In genomic region chr2:29643418-29643817, GRCm38 (mm10) we compare ENCODE assay signal across 9 mouse cellular contexts. TPM values are rescaled to one million over a fixed set of nuclear protein-coding genes. Genes with fewer than 3 reads are reported as not detected.
DNase-seq lines count a peak whose midpoint lies in the region; ATAC-seq and TF ChIP-seq lines count a peak whose summit lies in the region.
"Had no signal": no experiment of that assay in that cellular context is flagged by ENCODE, and none has a peak within 500 bp of the region (broad histone marks: within the 10 kb centered on the region; RNA-seq: fewer than 3 reads in every experiment).

No protein-coding gene starts in this region.

- TF ChIP-seq CTCF in liver, adult 2 months (IDR thresholded peaks at IDR 0.05; ENCODE audit: low read depth, low read length): no peak
- TF ChIP-seq CTCF in small intestine, adult 2 months (IDR thresholded peaks at IDR 0.05; ENCODE audit: extremely low read depth, insufficient read length, insufficient replicate concordance, low read depth, low read length): no peak

- peaks cover 57% of the 10 kb centered on the region; the same call in 1 of the 2 replicates for H3K79me2 ChIP-seq in liver, adult 2 months (ENCODE audit: control insufficient read depth, insufficient read depth, low read length)

- H3K27me3 ChIP-seq in liver, adult 2 months (ENCODE audit: control insufficient read depth, insufficient read depth, low read length): no peaks in the 10 kb centered on the region
- no peaks in the 10 kb centered on the region for H3K27me3 ChIP-seq in embryonic facial prominence, embryonic 14.5 days (replicated peaks; ENCODE audit: control insufficient read depth, insufficient read depth, low read length)
- H3K27me3 ChIP-seq in kidney, embryonic 14.5 days (ENCODE audit: control insufficient read depth, insufficient read depth, low read length): no peaks in the 10 kb centered on the region
- no peaks in the 10 kb centered on the region for H3K27me3 ChIP-seq in small intestine, adult 2 months (ENCODE audit: control insufficient read depth, insufficient read depth, low read length)
- H3K27me3 ChIP-seq: intestine, embryonic 15.5 days had no signal

- no peak overlapping the region for H3K9ac ChIP-seq in liver, adult 2 months (ENCODE audit: low read depth, low read length)
- H3K9ac ChIP-seq in embryonic facial prominence, embryonic 14.5 days (ENCODE audit: low read depth, low read length): no peak overlapping the region
- H3K9ac ChIP-seq in kidney, embryonic 14.5 days (ENCODE audit: low read depth, low read length): no peak overlapping the region
- H3K9ac ChIP-seq: intestine, embryonic 15.5 days had no signal

- no peak for DNase-seq in liver, adult 2 months (ENCODE audit: extremely low read depth, low read depth, low spot score)
- DNase-seq in liver: no peak
- DNase-seq in embryonic facial prominence, embryonic 14.5 days (ENCODE audit: low spot score): peak; percentile 37
- no peak for DNase-seq in adrenal gland, postnatal 4 days (ENCODE audit: low spot score in 2 of 2)
- no peak for DNase-seq in adrenal gland, adult 2 months

- no peak for ATAC-seq in embryonic facial prominence, embryonic 14.5 days (ENCODE audit: low read depth)
- 0 out of 2 replicates have a peak, but pooled peaks have one; percentile 52 for ATAC-seq in kidney, embryonic 14.5 days (ENCODE audit: low FRiP score, low TSS enrichment)
- no peak for ATAC-seq in erythroid progenitor cell, adult 5-6 weeks (replicated peaks; ENCODE audit: low FRiP score, poor library complexity, severe bottlenecking)
- ATAC-seq: intestine, embryonic 15.5 days had no signal

- peaks cover 9% of the 10 kb centered on the region for H3K4me1 ChIP-seq in liver, adult 2 months (ENCODE audit: control insufficient read depth, insufficient read depth, low read length)
- H3K4me1 ChIP-seq in embryonic facial prominence, embryonic 14.5 days (ENCODE audit: control insufficient read depth, insufficient read depth, low read length): no peaks in the 10 kb centered on the region
- peaks cover 13% of the 10 kb centered on the region for H3K4me1 ChIP-seq in kidney, embryonic 14.5 days (ENCODE audit: control insufficient read depth, insufficient read depth, low read length)
- peaks cover 15% of the 10 kb centered on the region; the same call in 1 of the 2 replicates for H3K4me1 ChIP-seq in small intestine, adult 2 months (ENCODE audit: control insufficient read depth, insufficient read depth, insufficient read length, low read length)
- H3K4me1 ChIP-seq: intestine, embryonic 15.5 days had no signal

- peak overlapping the region; percentile 41 for H3K27ac ChIP-seq in liver, adult 2 months (replicated peaks; ENCODE audit: insufficient read depth, low read depth, low read length)
- H3K27ac ChIP-seq in embryonic facial prominence, embryonic 14.5 days (replicated peaks; ENCODE audit: low read depth, low read length): no peak overlapping the region
- no peak overlapping the region for H3K27ac ChIP-seq in kidney, embryonic 14.5 days (ENCODE audit: low read depth, low read length)
- H3K27ac ChIP-seq in small intestine, adult 2 months (ENCODE audit: insufficient read depth, low read depth, low read length): 0 out of 2 replicates have a peak overlapping the region, but pooled peaks have one; percentile 10
- H3K27ac ChIP-seq: intestine, embryonic 15.5 days had no signal

- no peak for TF ChIP-seq POLR2A in liver, adult 2 months (IDR thresholded peaks at IDR 0.05; ENCODE audit: extremely low read depth, insufficient read depth, low read length)
- no peak for TF ChIP-seq POLR2A in small intestine, adult 2 months (IDR thresholded peaks at IDR 0.05; ENCODE audit: low read depth, low read length)

- H3K9me3 ChIP-seq in embryonic facial prominence, embryonic 14.5 days (ENCODE audit: control insufficient read depth, low read length): no peaks in the 10 kb centered on the region
- no peaks in the 10 kb centered on the region for H3K9me3 ChIP-seq in kidney, embryonic 14.5 days (ENCODE audit: control insufficient read depth, low read length)
- H3K9me3 ChIP-seq: intestine, embryonic 15.5 days had no signal

- no peaks in the 10 kb centered on the region for H3K36me3 ChIP-seq in liver, adult 2 months (ENCODE audit: control insufficient read depth, insufficient read depth, low read length)
- no peaks in the 10 kb centered on the region for H3K36me3 ChIP-seq in embryonic facial prominence, embryonic 14.5 days (ENCODE audit: control insufficient read depth, insufficient read depth, low read length)
- no peaks in the 10 kb centered on the region; the same call in 1 of the 2 replicates for H3K36me3 ChIP-seq in kidney, embryonic 14.5 days (ENCODE audit: control insufficient read depth, insufficient read depth, low read length)
- H3K36me3 ChIP-seq in small intestine, adult 2 months (ENCODE audit: control insufficient read depth, insufficient read depth, low read length): no peaks in the 10 kb centered on the region

- no peak overlapping the region for H3K4me2 ChIP-seq in embryonic facial prominence, embryonic 14.5 days (ENCODE audit: low read depth, low read length)
- no peak overlapping the region for H3K4me2 ChIP-seq in kidney, embryonic 14.5 days (replicated peaks; ENCODE audit: low read depth, low read length)
- H3K4me2 ChIP-seq: intestine, embryonic 15.5 days had no signal

- no peak overlapping the region for H3K4me3 ChIP-seq in liver, adult 2 months (ENCODE audit: insufficient read depth, low read depth, low read length)
- H3K4me3 ChIP-seq in embryonic facial prominence, embryonic 14.5 days (ENCODE audit: low read depth, low read length): no peak overlapping the region
- no peak overlapping the region; the same call in 1 of the 2 replicates for H3K4me3 ChIP-seq in kidney, embryonic 14.5 days (ENCODE audit: low read length)
- H3K4me3 ChIP-seq in small intestine, adult 2 months (ENCODE audit: low read depth, low read length): peak overlapping the region; percentile 14; the same call in 1 of the 2 replicates
- H3K4me3 ChIP-seq: intestine, embryonic 15.5 days had no signal

- WGBS in liver, adult 2 months: 83% methylated on average over 4 of the region's 4 CpGs
- WGBS in embryonic facial prominence, embryonic 14.5 days: 72% methylated on average over 4 of the region's 4 CpGs
- 56% methylated on average over 4 of the region's 4 CpGs for WGBS in kidney, embryonic 14.5 days
- WGBS in small intestine, adult 2 months: 90% methylated on average over 4 of the region's 4 CpGs

RNA-seq across cellular contexts. Expression of gene Rapgef1, which starts 23.9 kb away (rescaled TPM):
- total RNA-seq in liver, adult 2 months (2014; rRNA removed): 11.8 and 16.8 TPM in 2 replicates
- polyA plus RNA-seq in liver, adult 2 months (2012; rRNA removed): 24.9 and 25.3 TPM in 2 replicates
- 19.0 and 22.4 TPM in 2 replicates for polyA plus RNA-seq in embryonic facial prominence, embryonic 14.5 days (2014; fragmentation: Nextera tagmentation; extraction: Ambion mirVana)
- 11.2 and 16.6 TPM in 2 replicates for polyA plus RNA-seq in kidney, embryonic 14.5 days (2014; fragmentation: Nextera tagmentation; extraction: Ambion mirVana)
- 15.5 and 25.1 TPM in 2 replicates for polyA plus RNA-seq in small intestine, adult 2 months (2012; rRNA removed)
- total RNA-seq in erythroid progenitor cell, adult 5-6 weeks (2015; ENCODE audit: low replicate concordance): 8.4 and 9.7 TPM in 2 replicates
- 19.0 and 22.6 TPM in 2 replicates for total RNA-seq in erythroid progenitor cell, adult 5-6 weeks (2017; ENCODE audit: low replicate concordance)
- 10 to 100 TPM; 64.6 to 65.1 TPM for total RNA-seq in adrenal gland, postnatal 4 days (2021)
- 10 to 100 TPM; 46.2 to 48.2 TPM for total RNA-seq in adrenal gland, adult 2 months (2021)
- polyA plus RNA-seq in adrenal gland, adult 2 months (2012; rRNA removed): 44.1 and 50.9 TPM in 2 replicates

Comparison
In these comparisons a context has a peak if more than half of its experiments do, and no peak if none do; other contexts are left out.
1. H3K27ac ChIP-seq: peak in liver, adult 2 months (single experiment) and small intestine, adult 2 months (single experiment); none in embryonic facial prominence, embryonic 14.5 days (single experiment) and kidney, embryonic 14.5 days (single experiment).